Mouse (Mus musculus) regulatory T cell (primary cell): ENCODE data around the gene Ncapd3.

Experiments
- in situ Hi-C: fragments of 300-600 bp; cut with MboI, MseI; formaldehyde crosslinking; loops from one replicate; pipeline ENCODE4 v1.15.1; 2025; ENCODE audit warnings: high pct_unique_total_duplicates

The Ncapd3 gene

GRCm38 (mm10) chr9:27043892-27044291 is 13.9 kb downstream of the Ncapd3 start:
- in situ Hi-C loops, result loop anchor here (25.0 kb wide), 1 partner anchor 1757 kb away; no protein-coding TSS in a partner anchor

DNA sequence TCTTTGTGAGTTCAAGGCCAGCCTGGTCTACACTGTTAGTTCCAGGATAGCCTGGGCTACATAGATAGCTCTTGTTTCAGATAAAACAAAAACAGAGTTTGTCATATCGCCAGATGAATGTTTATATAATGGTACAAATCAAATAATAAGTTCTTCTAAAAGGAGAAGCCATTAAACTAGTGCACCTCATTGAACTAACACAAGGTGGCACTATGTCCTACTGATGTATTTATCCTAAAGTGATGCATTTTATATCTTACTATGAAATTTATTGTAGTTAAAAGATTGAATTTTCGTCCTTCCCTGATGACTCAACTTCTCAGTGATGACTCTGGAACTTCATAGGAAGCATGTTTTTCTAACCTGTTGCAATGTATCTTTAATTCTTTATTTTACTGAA is 19.5 kb downstream of the Ncapd3 start:
- in situ Hi-C loops, result loop anchor here (25.0 kb wide), 1 partner anchor 1762 kb away; no protein-coding TSS in a partner anchor

DNA sequence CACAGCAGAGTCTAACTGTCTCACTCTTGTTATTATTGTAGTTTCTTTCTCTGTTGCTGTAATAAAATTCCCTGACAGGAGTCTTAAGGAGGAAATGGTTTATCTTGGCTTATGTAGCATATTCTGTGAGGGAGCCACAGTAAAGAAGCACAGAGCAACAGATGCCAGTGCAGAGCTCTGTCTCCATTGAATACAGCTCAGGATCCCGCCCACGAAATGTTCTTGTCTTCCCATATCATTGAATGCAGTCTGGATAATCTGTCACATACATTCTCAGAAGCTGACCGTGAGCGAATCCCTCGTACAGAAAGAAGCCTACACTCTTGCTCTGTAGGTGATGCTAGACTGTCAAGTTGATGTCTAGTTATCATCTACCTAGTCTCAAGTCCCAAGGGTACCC is 28.4 kb downstream of the Ncapd3 start:
- in situ Hi-C loops, result no loop called here

DNA sequence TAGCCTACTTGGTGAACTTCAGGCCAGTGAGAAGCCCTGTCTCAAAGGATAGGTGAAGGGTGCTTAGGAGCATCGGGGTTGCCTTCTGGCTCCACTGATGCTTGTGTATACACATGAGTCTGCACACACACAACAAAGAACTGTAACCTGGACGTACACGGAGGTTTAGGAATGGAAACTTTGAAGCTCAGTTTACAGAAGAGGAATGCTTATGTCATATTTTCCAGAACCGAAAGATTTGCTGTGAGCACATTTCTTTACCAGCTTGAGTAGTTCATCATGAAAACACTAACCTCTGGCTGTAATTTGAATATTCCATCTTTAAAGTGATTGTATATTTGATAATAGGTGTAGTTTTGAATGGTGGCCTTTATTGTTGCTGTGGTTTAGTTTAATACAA is 40.9 kb downstream of the Ncapd3 start:
- in situ Hi-C loops, result no loop called here

- in situ Hi-C loops, result no loop called here
Observed at GRCm38 (mm10) chr9:27074677-27075076, 44.7 kb downstream of the Ncapd3 start.

DNA sequence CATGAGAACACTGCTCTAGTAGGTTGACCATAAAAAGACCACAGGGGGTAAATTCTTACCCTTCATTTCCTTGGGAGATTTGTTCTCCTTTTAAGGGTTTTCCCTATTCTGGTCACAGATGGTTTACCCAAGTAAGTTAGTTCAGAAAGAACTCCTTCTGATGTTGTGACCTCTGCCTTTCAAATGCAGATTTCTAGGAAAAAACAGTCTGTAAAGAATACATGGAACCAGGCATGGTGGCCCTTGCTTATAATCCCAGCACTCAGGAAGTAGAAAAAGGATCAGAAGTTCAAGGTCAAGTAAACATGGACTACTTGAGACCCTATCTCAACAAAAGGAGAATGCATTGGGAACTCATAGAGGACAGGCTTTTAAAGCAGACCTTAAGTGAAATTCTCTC is 45.8 kb downstream of the Ncapd3 start:
- in situ Hi-C loops, result no loop called here

DNA sequence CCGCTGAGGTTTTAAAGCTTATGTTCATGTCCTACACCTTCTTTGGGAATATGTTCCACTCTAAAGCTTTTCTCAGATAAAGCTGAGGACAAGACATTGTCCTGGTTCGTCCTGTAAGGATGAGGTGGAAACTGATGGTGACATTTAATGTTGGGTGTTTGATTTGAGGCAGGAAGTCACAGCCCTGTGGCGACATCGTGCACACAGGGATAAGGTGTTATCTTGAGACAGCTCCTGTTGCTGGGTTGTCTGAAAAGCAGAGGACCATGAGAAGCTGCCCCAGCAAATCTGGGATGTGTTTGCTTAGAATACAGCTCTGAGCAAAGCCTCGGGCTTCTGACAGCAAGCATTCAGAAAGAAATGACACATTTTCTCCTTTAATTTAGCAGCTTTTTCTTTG is 56.3 kb downstream of the Ncapd3 start:
- in situ Hi-C loops, result no loop called here

DNA sequence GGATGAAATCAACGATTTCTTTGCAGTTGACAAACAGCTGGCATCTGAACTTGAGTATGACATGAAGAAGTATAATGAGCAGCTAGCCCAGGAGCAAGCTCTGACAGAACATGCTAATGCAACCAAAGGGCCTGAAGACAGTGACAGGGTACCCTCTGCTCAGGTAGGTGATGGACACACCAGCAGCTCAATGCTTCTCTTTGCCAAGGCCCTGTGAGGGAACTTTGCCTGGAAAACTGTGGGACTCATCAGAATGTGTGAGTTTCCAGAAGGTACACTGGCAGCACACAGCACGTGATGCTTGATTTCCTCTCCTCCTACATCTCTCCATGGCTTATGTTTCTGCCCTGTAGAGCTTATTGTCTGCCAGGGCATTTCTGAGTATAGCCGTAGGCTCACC is 57.4 kb downstream of the Ncapd3 start:
- in situ Hi-C loops, result no loop called here

GRCm38 (mm10) chr9:27090134-27090533 is 60.2 kb downstream of the Ncapd3 start:
- in situ Hi-C loops, result no loop called here

DNA sequence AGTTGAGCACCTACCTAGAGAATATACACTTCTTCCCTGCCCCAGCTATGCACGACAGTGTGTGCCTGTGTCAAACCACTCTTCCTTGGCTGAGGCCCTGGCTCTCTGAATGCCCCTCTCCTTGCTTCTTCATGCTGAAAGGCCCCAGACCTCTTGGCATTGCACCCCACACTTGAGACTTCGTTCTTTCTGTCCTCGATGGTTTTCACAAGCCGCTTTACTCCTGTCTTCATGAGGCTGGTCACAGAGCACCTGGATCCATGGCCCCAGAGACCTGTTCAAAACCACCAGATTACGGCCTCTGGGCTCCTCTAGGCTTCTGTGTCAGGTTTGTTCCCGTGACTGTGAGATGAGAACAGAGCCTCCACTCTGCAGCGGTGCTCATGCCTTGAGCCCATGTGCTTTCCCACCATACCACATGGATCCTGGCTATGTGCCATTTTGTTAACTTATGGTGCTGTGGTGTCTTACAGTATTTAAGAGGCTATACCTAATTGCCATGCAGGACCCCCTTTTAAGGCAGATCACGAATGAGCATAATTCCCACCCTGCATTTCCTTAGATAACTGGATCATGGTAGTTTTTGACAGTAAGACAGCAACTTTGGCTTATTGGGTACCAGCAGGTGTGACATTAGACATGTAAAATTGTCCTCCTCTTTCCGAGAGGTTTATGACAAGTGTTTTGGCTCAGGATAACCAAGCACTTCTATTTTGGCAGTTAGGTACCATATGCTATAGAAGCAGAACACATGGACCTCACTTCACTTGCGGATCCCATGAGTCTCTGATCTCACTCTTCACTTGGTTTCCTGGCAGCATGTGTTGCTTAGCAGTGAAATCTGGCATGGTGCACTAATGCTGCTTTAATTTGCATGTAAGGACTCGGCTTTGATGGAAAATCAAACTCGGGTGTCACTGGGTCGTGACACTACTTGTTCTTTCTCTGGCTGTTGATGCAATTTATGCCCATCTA is 61.1 kb downstream of the Ncapd3 start:
- in situ Hi-C loops, result no loop called here

- in situ Hi-C loops, result no loop called here
Observed at GRCm38 (mm10) chr9:27092916-27093315, 62.9 kb downstream of the Ncapd3 start.

- in situ Hi-C loops, result no loop called here
Observed at GRCm38 (mm10) chr9:27098092-27098491, 68.1 kb downstream of the Ncapd3 start.

- in situ Hi-C loops, result no loop called here
Observed at GRCm38 (mm10) chr9:27098557-27098956, 68.6 kb downstream of the Ncapd3 start.

- in situ Hi-C loops, result no loop called here
Observed at GRCm38 (mm10) chr9:27099474-27099873, 69.5 kb downstream of the Ncapd3 start.

- in situ Hi-C loops, result no loop called here
Observed at GRCm38 (mm10) chr9:27101466-27101865, 71.5 kb downstream of the Ncapd3 start.

- in situ Hi-C loops, result no loop called here
Observed at GRCm38 (mm10) chr9:27106081-27106480, 76.1 kb downstream of the Ncapd3 start.

- in situ Hi-C loops, result no loop called here
Observed at GRCm38 (mm10) chr9:27108451-27108850, 78.5 kb downstream of the Ncapd3 start.

GRCm38 (mm10) chr9:27109533-27110514 is 79.8 kb downstream of the Ncapd3 start:
- in situ Hi-C loops, result no loop called here

DNA sequence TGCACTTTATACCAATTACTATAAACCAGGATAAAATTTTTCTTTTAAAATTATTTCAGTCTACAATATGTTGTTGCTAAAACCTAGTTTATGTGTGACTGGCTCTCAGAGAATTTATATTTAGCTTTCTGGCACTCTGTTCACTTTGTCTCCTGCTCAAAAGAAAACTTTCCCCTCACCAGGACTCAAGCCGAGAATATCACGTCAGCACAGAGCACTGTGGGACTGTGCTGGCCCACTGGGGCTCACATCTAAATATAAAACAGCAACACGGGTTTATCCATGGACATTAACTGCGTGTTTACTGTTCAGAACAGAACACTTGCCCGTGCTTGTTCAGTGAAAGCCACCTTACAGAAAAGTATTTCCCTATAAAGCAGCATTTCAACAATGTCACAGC is 80.7 kb downstream of the Ncapd3 start:
- in situ Hi-C loops, result no loop called here

DNA sequence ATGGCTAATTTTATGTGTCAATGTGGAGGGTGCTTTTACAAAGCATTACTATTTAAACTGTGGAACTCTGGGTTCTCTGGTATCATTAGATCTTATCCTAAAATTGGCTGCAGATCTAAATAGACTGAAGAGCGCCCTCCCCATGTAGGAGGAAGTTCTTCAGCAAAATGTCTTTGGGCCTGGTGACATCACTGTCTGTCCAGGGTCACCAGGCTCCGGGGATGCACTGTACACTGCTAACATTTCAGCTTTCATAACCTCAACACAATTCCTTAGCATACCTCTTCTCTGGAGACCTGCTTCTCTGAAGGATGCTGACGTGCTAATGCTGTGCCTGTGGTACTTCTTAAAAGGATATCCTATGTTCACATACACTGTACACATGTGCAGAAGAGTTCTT is 81.8 kb downstream of the Ncapd3 start:
- in situ Hi-C loops, result no loop called here

- in situ Hi-C loops, result no loop called here
Observed at GRCm38 (mm10) chr9:27121254-27121653, 91.3 kb downstream of the Ncapd3 start.

GRCm38 (mm10) chr9:27122076-27122475 is 92.1 kb downstream of the Ncapd3 start:
- in situ Hi-C loops, result no loop called here
